Mouse (Mus musculus) cerebellum, adult (tissue): ENCODE measurements at regions not wholly inside any gene's neighbourhood (a gene's known extent, or its start where the extent isn't known, plus 50 kb on each side); places are given as distances from the start of the nearest gene placed in this dataset.

ENCODE experiments used
- ATAC-seq: cut with Nextera tagmentation; 2 replicates; pipeline ENCODE4 v1.9.2; 2017; ENCODE audit warnings: mild to moderate bottlenecking, moderate library complexity, mixed read lengths; ENCODE audit not compliant: insufficient number of reproducible peaks, low FRiP score, low TSS enrichment

DNA sequence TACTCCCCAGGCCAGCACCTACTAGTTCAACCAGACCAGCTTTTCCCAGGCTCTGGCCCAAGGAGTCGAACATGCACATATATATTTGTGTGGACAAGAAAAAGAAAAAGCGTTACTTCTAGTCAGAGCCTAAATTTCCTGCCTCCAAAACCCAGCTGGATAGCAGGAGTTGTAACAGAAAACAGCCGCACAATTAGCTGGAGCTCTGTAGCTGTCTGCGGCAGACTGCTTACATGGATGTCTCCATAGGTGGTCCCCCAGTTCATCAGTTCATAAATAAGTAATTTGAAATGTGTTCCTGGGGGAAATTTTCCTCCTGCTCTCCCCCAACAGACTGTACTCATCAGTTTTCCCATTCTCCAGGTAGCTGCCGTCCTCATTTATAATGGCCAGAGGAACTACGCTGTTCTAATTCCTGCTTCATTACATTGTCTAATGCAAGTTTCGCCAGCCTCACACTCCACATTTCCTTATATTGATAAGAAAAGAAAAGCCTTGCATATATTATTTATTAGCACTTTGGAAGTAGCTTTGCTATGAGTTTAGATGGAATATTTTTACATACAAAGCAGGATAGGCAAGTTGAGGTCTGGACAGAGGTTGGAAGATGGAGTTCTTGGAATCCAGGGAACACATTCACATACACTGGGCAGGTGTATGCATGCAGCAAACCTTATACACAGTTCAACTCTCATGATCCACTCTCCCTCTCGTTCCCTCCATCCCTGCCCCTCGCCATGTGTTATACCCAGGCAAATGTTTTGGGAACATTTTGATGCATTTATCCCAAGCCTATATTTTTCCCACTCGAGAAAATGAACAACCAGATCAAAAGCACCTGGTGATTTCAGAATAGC lies 337.2 kb upstream of the Clint1 start:
- ATAC-seq: no peak

- no peak for ATAC-seq
These were observed 327.1 kb upstream of the Clint1 start for GRCm38 (mm10) chr11:45524720-45525119.

- ATAC-seq: no peak
These were observed 320.7 kb upstream of the Clint1 start for GRCm38 (mm10) chr11:45531044-45531626.

DNA sequence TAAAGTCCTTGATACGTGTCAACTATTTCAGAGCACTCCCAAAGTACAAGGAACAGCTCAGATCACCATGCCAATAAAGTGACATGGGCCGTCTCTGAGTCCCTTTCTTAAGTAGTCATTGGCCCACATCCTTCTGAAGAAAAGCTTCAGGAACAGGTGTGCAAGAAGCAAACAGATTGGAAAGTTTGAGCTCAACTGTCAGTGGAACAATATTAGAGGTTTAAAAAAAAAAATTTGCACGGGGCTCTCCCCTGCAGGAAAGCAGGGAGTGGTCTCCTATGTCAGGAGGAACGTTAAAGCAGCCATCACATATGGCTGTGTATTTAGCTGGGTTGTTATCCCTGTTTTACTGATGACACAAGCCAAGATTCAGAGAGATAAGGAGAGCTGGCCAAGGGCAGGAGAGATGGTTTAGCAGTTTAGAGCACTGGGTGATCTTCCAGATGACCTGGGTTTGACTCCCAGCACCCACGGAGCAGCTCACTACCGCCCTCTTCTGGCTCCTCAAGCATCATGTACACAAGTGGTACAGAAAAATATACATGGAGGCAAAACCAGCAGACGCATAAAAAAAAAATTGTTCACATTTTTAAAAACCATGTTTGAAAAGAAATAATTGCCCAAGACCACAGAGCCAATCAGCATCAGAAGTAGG lies 318.3 kb upstream of the Clint1 start:
- ATAC-seq: no peak

GRCm38 (mm10) chr11:45535501-45536025 lies 316.3 kb upstream of the Clint1 start:
- no peak for ATAC-seq

GRCm38 (mm10) chr11:45538011-45538410 lies 313.8 kb upstream of the Clint1 start:
- ATAC-seq: peak; percentile 85

DNA sequence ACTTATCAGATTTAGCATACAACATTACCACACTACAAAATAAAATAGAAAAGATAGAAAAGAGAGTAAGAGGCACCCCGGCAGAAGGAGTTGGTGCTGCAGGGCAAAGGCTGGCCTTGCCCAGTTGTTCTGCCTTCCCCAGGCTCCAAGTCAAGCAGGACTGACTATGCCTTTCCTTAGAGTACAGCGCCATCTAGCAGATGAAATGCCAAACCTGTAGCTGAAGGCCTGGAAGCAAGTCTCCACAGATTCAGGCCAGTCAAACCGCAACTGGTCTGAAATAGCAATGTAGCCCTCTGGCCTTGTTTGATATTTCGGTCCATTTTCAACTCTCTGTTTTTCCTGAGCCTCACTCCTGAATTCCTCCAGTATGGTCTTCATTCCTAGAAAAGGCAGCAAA lies 312.4 kb upstream of the Clint1 start:
- ATAC-seq: peak; percentile 76

DNA sequence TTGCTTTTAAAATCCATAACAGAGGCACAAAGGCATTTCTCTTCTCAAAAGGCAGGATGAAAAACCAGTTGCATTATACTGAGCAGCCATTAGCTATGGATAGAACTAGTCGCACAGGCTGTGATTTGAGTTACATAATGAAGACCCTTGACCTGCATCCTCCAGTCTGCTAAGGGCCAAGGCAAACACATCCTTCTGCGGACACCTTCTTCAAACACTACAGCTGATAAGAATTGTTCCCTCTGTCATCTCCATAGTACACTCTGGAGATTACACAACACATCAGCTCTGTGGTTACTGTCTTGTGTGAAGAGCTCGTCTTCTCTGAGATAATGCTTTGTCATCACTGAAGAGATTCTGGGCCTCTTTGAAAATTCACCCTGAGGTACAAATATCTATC lies 307.3 kb upstream of the Clint1 start:
- no peak for ATAC-seq

DNA sequence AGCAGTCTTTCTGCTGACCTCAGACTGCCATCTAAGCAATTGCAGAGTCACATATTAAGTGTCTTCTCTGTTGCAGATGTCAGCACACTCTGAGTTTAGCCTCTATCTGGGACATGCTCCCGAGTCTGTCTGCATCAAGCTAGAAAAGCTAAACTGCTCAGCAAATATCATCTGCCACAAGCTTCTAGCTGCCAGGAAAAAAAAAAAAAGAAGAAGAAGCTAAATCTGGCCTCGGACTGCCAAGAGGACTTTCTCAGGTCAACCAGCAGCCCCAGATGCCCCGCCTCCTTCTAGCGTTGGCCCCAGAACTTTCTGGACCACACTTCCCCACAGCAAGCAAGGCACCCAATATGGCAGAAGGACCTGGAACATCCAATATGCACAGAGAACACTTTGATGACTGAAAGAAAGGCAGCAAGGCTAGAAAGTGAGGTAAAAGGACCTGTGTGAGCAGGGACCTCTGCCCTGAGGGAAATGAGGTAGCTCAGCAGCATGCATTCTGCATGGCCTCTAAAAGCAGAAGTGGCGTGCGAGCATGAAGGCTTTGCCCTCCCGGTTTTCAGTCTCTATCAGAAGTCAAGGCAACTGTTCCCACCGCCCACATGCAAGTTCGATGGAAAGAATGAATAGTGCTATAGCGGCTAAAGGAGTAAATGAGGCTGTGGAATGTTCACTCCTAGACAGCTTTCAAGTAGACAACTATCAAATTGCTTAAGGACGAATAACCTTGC lies 305.8 kb upstream of the Clint1 start:
- no peak for ATAC-seq

DNA sequence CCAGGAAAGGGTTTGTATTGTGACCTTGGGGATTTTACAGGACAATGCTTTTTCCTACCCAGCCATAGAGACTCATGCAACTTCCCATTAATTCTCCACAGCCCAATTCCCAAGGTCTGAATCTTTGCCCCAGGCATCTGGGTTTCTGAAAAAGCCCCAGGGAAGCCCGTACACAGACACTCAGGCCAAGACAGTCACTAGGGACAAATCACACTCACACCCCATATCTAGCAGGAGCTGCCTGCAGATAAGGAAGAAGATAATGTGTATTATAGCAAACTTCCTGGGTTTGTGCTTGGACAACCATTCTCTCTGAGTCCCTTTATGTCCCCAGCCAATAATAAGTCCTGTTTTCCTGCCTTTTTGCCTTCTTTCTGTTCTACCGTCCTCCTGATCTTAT lies 305.0 kb upstream of the Clint1 start:
- ATAC-seq: no peak

- ATAC-seq: no peak
These were observed 301.5 kb upstream of the Clint1 start for GRCm38 (mm10) chr11:45550376-45550775.

DNA sequence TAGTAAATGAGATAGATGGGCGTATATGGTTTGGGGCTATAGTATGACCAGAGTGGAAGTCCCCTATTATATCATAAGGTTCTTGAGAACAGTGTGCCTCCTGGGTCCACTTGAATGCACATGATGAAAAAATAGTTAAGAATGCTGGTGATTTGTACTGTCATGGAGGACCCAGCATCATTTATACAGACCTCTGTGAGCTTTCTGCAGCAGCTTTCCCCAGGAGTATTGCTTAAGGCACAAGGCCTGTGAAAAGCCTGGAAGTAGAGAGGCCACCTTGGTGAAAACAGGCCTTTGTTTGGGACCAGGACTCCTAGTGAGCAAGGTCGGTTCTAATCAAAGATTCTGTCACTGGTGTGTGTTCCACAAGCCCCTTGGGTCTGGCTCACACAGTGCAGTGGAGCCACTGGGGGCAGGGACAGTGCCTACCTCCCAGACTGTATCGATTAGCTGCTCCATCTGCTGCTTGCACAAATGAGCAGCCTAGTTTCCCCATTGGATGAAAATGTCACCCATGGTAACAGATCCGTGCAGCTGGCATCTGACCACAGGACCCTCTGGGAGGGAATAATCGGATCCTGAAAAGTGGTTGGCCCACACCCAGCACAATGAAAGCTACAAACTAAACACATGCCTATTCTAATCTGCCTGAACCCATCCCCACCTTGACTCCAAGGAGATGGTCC lies 274.2 kb upstream of the Clint1 start:
- ATAC-seq: no peak

DNA sequence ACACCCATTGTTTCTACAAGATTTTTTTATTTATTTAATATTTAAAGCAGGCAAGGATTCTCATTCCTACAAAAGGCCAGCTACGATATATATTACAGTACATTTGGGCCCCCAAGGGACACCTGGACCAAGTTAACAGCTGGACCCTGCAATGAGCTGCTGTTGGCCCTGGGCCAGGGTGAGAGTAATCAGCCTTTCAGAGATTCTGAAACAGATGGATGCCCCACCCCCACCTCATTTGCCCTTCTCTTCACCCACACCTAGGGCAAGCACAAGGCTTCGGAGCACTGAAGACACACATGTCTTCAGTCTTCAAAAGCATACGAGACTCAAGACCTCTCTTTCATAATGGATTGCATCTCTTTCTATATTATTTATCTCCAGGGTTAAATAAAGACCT lies 259.5 kb upstream of the Clint1 start:
- ATAC-seq: no peak

- ATAC-seq: no peak
These were observed 258.8 kb upstream of the Clint1 start for GRCm38 (mm10) chr11:45592890-45593642.

DNA sequence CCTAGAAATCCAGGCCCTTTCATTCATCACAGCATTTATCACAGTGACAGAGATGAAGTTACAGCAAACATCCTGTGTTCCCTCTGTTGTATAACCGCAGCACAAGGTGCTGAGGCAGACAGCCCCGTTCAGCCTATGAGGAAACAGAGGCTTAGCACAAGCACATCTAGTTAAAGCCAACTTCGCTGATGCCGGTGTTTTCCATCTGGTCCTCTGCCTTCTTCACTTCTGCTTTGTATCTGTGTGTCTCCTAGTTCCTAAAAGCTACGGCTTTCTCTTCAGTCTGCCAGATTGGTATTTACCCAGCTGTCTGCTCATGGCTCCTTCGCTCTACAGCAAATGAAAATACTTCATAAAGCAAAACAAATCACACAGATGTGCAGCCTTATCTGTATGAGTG lies 256.5 kb upstream of the Clint1 start:
- no peak for ATAC-seq

DNA sequence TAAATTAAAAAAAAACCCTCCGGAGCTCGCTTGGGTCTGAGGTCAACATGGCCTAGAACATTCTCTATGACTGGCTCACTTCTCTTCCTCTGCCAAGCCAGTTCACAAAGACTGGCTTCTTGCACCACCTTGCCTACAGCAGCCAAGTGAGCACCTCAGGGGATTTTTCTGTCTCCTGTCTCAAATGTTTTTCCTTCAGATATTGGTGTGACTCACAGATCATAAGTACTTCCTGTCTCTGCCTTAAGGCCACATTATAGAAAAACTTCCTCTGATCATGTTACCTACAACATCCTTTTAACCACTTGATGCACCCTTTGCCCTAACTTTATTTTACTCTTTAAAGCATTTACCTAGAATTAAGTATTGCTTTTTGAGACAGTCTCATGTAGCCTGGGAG lies 230.0 kb upstream of the Clint1 start:
- no peak for ATAC-seq

DNA sequence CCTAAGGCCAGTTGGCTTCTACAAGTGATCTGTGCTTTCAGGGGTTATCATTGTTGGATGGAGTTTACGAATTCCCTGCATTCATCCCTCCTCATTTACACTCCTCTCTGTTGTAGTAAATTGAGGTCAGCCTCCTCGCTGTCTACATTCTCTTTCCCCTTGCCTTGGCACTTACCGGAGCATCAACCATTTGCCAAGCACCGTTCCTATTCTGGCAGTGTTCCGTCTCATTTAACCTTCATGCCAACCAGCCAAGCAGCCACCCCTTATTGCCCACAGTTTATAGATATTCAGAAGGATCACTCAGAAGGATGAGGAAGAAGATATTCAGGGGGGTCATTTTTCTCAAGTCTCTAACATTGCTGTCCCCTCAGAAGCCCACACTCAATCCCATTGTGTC lies 229.2 kb upstream of the Clint1 start:
- no peak for ATAC-seq

GRCm38 (mm10) chr11:45624233-45624632 lies 227.6 kb upstream of the Clint1 start:
- ATAC-seq: no peak

GRCm38 (mm10) chr11:45629250-45629649 lies 222.6 kb upstream of the Clint1 start:
- ATAC-seq: no peak
